Mouse (Mus musculus) retina, postnatal 7 days (tissue): ENCODE data around the gene Podxl2.

Source experiments
- DNase-seq: peaks from one replicate; pipeline ENCODE4 v3.0.0-alpha.2; 2012; ENCODE audit warnings: low read depth, low spot score

Podxl2 gene

GRCm38 (mm10) chr6:88844901-88845565 lies 29.8 kb downstream of the Podxl2 start:
- DNase-seq = no peak

DNA sequence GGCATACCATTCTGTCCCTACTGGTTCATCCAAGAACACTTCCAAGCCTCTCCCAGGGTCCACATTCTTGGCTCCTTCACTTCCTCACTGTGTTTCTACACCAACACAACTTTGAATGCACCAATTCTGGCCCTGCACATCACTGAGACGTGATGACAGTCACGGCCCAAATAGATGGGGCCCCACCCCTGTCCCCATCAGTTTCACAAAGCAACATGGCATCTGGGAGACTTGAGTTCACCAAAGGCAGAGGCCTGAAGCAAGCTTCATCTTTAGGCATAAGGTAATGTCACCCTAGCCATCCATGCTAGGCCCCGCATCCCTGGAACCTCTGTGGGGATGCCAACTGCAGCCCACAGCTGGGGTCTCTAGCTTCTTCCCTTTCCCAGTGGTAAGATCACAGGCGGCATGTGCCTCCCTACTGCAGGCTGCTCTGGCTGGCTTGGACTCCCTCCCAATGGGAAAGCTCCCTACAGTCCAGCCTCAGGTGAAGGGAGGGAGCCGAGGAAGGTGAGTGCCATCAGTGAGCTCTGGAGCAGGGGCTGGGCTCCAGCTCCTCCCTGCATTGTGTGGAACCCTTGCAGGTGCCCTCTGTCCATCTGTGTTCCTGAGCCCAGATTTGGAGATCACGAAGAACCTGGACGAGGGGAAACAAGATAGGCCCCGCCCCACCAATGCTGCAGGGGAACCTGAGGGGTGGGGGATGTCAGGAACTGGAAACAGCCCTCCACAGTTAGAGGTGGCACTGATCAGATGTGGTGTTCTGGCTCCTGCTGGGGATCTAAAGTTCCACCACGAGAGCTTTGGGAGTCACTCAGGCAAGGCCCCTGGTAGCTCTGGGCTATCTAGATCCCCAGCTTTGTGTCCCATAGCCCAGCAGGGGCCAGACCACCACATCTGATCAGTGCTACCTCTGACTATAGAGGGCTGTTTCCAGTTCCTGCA lies 30.8 kb downstream of the Podxl2 start:
- no peak for DNase-seq

GRCm38 (mm10) chr6:88843241-88843640 lies 31.6 kb downstream of the Podxl2 start:
- DNase-seq = no peak

GRCm38 (mm10) chr6:88842731-88843151 lies 32.1 kb downstream of the Podxl2 start:
- DNase-seq = no peak

GRCm38 (mm10) chr6:88841781-88842689 lies 32.8 kb downstream of the Podxl2 start, which contains the start of gene Abtb1:
Gene Abtb1 (minus strand): TSS chr6:88841984.
- DNase-seq = peak; percentile 100

- no peak for DNase-seq
Observed at GRCm38 (mm10) chr6:88841514-88841780, 33.4 kb downstream of the Podxl2 start.

DNA sequence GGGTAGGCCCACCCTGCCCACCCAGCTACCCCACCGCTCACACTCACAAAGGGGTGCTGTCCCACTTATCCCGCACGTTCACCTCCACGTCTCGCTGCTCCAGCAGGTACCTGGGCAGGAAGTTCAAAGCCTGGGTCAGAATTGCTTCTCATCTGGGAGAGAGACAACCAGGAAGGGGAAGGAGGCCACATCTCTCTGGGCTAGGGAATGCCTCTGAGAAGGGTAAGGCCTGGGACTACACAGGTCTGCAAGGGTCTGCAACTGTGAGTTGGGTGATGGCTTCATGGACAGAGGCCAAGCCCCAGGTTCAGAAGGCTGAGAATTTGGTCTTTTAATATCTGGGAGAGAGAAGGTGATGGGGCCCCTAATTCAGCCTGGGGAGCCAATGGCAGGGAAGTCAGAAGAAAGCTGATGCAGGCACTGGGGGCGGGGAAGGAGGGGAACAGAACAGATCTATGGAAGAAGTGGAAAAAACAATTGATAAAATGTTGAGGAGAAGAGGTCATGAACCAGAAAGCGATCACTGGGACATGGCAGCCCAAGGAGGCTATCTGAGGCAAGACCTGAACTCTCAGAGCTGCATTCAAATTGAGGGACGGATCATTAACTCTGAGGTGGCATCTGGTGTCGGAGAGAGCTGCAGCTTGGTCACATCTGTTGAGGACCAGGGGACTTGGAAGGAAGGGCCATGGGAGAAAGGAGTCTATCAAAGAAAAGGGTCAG lies 33.9 kb downstream of the Podxl2 start:
- no peak for DNase-seq

DNA sequence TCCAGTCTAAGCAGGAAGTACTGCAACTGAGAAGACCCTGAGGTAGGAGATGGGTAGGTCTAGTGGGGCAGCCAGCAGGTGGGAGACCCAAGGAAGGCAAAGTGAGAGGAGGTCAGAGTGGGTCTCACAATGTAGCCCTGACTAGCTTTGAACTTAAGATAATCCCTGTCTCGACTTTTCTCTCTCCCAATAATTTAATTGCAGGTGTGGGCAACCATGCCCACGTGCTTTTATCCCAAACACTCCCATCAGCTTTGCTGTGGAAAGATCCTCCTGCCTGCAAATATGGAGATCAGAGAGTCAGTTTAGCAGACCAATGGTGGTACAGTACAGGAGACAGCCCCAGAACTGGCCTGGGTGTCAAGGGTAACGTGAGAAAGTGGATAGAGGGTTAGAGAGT lies 34.6 kb downstream of the Podxl2 start:
- no peak for DNase-seq

- no peak for DNase-seq
Observed at GRCm38 (mm10) chr6:88839135-88839970, 35.5 kb downstream of the Podxl2 start.

DNA sequence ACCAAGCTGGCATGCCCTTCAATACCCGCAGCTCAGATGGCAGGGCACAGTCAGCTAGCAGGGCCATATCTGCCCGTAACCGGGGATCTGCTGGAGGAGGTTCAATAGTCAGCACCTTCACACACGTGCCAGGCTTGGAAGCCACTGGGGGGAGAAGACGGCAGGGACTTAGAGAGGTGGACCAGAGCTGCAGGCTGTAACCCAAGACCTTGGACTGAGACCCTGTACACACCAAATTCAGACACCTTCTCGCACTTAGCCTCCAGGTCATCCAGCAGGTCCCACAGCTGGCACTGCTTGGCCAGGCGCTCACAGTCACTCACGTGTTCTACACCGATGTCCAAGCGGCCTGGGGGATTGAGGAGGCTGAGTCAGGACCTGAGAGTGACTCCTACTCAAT lies 36.2 kb downstream of the Podxl2 start:
- no peak for DNase-seq

DNA sequence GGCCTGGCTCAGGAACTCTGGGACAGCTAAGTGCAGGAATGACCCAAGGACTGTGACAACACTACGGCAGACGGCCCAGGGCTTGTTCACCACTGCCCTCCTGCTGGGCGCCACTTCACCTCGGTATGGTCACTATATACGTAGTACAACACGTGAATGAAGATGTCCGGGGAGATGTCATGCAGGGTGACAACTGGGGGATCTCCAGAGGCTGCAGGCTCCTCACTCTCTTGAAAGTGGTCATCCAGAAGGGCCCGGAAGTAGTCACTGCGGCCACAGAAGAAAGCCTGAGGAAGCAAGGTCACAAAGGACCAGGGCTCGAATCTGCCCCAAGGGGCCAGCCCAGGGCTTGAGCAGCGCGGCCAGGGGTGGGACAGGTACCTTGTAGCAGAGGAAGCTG lies 36.8 kb downstream of the Podxl2 start:
- DNase-seq = no peak

- no peak for DNase-seq
Observed at GRCm38 (mm10) chr6:88836178-88836819, 38.5 kb downstream of the Podxl2 start.

GRCm38 (mm10) chr6:88835047-88835446 lies 39.8 kb downstream of the Podxl2 start:
- DNase-seq = no peak

DNA sequence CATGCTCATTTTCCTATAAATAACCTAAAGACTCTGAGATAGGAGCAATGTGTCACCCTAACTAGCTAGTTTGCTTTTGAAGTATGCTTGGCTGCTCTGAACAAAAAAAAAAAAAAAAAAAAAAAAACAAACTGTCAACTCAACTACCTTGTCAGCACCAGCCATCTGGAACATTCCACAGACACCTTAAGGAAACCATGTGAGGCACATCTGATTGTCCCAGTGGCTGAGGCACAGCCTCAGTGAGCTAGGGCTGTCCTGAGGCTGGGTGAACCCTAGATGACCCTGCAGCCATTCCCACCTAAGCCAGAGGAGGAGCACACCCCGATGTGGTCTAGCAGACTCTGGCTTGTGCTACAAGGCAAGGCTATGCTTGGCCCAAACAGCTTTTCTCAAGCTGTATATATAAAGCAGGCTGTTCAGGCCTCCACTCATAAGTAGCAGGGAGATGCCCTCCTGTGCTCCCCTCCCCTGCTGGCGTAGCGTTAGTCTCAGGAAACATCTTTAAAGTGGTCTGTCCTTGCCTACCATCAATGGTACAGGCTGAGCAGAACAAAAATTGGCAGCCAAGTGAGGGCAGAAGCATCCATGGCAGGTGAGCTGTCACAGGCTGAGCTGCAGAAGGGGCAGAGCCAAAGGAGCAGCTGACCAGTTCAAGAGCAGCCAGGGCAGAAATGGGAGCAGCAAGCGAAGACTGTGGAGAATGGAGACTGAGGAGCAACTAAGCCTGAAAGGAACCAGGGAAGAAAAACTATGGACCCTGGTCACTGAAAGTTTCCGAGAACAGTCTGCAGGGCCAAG lies 41.3 kb downstream of the Podxl2 start:
- no peak for DNase-seq

GRCm38 (mm10) chr6:88832663-88833062 lies 42.2 kb downstream of the Podxl2 start:
- no peak for DNase-seq

DNA sequence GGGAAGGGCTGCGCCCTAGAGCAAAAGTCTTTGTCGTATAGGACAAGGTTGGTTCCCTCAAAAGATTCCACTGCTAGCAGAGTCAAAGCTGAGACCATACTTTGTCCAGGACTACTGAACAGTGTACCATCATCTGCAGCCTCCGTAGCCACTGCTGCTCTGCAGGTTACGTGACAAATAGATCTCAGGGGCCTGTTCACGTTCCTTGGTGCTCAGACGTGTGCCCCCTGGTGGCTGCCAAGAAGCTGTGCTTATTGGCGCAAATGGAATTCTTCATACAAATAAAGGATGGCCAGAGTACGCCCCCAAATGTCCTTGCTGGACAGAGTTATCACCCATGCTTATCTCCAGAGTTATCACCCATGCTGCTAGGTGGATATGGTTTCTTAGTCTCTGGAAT lies 43.4 kb downstream of the Podxl2 start:
- peak; percentile 73 for DNase-seq

- DNase-seq = no peak
Observed at GRCm38 (mm10) chr6:88830112-88830702, 44.6 kb downstream of the Podxl2 start.

GRCm38 (mm10) chr6:88829579-88829978 lies 45.3 kb downstream of the Podxl2 start:
- no peak for DNase-seq
